Mouse (Mus musculus) adrenal gland (tissue): Measurements from ENCODE around the gene Gm2042.
"Not testable (repeated sequence)": the region's sequence is repeated elsewhere in the genome, so short reads cannot be mapped to it uniquely, and the experiment has no call there.

Experiments
- intact Hi-C: fragments of 180-260 bp; cut with DNase I; formaldehyde crosslinking; loops from one replicate; pipeline ENCODE4 v1.15.1; 2025
- long read RNA-seq, 2 experiments: library from polyadenylated mRNA; unstranded; transcript quantifications; one replicate each; pipeline ENCODE4 v2.0.0; 2020; ENCODE audit warnings: borderline replicate concordance in 1 of 2; ENCODE audit not compliant: insufficient replicate concordance in 1 of 2

The Gm2042 gene
- long read RNA-seq, experiment 1 = 0 reads
- long read RNA-seq, experiment 2 = 0 reads

DNA sequence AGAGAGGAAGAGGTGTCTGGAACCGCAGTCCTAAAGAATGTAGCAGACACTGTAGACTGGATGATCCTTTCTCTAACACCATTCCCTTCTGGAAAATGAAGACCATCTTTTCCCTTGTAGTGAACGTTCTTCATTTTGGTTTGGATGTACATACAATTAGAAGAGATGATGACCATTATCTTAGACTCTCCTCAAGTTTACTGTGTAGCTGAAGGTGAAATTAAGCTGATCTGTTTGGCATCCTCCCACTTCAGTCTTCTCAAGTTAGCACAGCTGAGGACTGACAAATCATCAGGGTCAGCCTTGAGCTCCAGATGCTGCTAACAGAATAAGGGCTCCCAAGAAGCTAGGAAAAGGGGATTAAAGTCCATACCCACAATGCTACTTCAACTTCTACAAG lies at the start of gene Gm2042:
Gm2042 (plus strand) TSS at position 301 of the 400 bp plus-strand sequence.
- intact Hi-C loops = not testable (repeated sequence)

DNA sequence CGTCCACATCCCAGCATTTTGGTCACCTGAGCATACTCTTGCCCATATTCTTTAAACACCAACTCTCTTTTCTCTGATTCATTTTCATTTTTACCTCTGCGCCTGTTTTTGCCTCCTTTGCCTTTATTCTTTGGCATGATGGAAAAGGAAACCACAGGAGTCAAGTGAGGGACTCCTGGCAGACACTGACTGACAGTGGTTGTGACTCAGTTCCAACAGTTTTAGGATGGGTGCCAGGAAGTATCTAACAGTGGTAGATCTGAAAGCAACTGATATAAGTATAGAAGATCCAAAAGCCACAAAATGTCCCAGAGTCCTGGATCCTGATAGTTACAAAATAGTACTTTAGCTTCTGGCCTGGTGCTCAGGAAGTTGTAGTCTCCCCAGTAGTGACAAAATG lies 34.2 kb upstream of the Gm2042 start, which contains the start of gene Gm2035:
Gm2035 (minus strand) TSS at position 137 of the 400 bp plus-strand sequence.
- intact Hi-C loops = not testable (repeated sequence)

DNA sequence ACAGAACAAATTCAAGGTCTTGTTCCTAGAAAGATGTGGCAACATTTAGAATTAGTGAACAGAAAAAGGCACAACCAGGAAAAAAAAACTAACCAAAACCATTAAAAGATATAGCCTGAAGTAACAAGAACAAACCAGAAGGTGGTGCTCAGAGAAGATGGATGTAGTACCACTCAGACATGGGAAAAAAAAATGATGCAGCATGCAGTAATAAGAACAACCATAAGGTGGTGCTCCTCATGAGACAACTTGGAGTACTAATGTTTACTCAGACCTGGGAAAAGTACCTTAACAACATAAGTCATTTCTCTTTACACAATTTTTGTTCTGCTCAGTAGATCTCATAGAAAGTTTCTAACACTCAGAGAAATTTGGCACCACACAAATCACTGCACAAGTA lies 30.1 kb downstream of the Gm2042 start:
- intact Hi-C loops = not testable (repeated sequence)

DNA sequence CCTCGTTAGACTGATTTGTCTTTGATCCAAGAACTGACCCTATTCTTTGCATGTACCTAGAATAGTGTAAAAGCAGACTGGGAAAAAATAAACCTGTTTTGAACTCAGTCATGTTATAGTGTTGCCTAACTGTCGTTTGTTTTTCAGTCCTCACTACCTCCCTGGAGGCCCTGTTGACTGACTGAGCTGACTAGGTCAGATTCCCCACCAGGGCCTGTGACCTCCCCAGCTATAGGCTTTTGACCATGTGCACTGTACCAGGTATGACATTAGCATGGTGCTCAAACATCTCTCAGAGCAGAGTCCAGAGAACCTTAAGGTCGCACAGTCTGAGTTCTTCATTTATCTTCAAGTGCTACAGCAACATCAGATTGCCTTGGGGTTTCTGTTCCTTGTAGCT lies 50.2 kb downstream of the Gm2042 start:
- intact Hi-C loops = not testable (repeated sequence)
